Mouse (Mus musculus) urinary bladder, postnatal 10 days (tissue): ENCODE measurements around the gene Pak3.
"Not testable (repeated sequence)": the region's sequence is repeated elsewhere in the genome, so short reads cannot be mapped to it uniquely, and the experiment has no call there.

ENCODE experiments used
- DNase-seq: peaks from one replicate; pipeline ENCODE4 v3.0.0; 2022; ENCODE audit warnings: low spot score

Pak3 gene

GRCm38 (mm10) chrX:143518168-143518901, at the start of gene Pak3:
Pak3 (plus strand) TSS chrX:143518591.
- DNase-seq: no peak

GRCm38 (mm10) chrX:143482866-143483265, 35.5 kb upstream of the Pak3 start:
- DNase-seq: peak; percentile 100

- DNase-seq: no peak
These were observed 17.2 kb upstream of the Pak3 start for GRCm38 (mm10) chrX:143501053-143501695.

GRCm38 (mm10) chrX:143501776-143502365, 16.5 kb upstream of the Pak3 start:
- DNase-seq: no peak

- DNase-seq: no peak
These were observed 526 bp downstream of the Pak3 start for GRCm38 (mm10) chrX:143518917-143519316.

- DNase-seq: not testable (repeated sequence)
These were observed 1.1 kb downstream of the Pak3 start for GRCm38 (mm10) chrX:143519454-143519853.

- DNase-seq: no peak
These were observed 1.8 kb downstream of the Pak3 start for GRCm38 (mm10) chrX:143520195-143520594.

GRCm38 (mm10) chrX:143532331-143532730, 13.9 kb downstream of the Pak3 start:
- DNase-seq: no peak

GRCm38 (mm10) chrX:143533574-143533973, 15.2 kb downstream of the Pak3 start:
- no peak for DNase-seq

- no peak for DNase-seq
These were observed 24.4 kb downstream of the Pak3 start for GRCm38 (mm10) chrX:143542756-143543155.

GRCm38 (mm10) chrX:143543186-143543793, 24.9 kb downstream of the Pak3 start:
- DNase-seq: no peak

GRCm38 (mm10) chrX:143573691-143574090, 55.3 kb downstream of the Pak3 start:
- no peak for DNase-seq

- no peak for DNase-seq
These were observed 61.5 kb downstream of the Pak3 start for GRCm38 (mm10) chrX:143579925-143580324.

GRCm38 (mm10) chrX:143580458-143580959, 62.1 kb downstream of the Pak3 start:
- no peak for DNase-seq

- no peak for DNase-seq
These were observed 88.6 kb downstream of the Pak3 start for GRCm38 (mm10) chrX:143606877-143607449.

GRCm38 (mm10) chrX:143618734-143619133, 100.3 kb downstream of the Pak3 start:
- no peak for DNase-seq

GRCm38 (mm10) chrX:143627767-143628166, 109.4 kb downstream of the Pak3 start:
- no peak for DNase-seq

GRCm38 (mm10) chrX:143643936-143644335, 125.5 kb downstream of the Pak3 start:
- DNase-seq: no peak

- DNase-seq: no peak
These were observed 126.4 kb downstream of the Pak3 start for GRCm38 (mm10) chrX:143644807-143645206.

GRCm38 (mm10) chrX:143654308-143655176, 136.2 kb downstream of the Pak3 start:
- DNase-seq: no peak

- DNase-seq: no peak
These were observed 136.7 kb downstream of the Pak3 start for GRCm38 (mm10) chrX:143655177-143655492.
